Mouse (Mus musculus) thymus, postnatal 4 days (tissue): ENCODE results near the gene Zc3h12a.
A peak's percentile ranks its signal among the peaks of the same experiment; 100 is the strongest.

Source experiments
- DNase-seq: peaks from one replicate; pipeline ENCODE4 v3.0.0; 2021

Gene Zc3h12a

DNA sequence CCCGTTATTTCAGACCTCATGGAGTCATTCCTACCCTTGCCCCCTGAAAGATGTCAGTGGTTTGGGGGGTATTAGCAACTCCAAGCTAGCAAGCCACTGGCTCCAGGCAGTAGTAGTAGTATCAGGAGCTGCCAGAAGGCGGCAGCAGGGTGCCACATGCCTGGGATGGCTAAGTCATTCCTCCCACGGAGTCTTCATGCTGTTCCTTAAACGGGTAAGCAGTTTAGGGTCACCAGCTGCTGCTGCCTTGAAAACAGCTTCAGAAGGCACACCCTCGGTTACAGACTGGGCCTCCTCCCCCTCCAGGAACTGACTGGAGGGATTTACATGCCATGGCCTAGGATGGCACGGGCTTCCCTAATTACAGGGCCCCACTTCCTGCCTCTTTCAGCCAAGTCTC, 13.0 kb downstream of the Zc3h12a start:
- DNase-seq, result peak; percentile 93

DNA sequence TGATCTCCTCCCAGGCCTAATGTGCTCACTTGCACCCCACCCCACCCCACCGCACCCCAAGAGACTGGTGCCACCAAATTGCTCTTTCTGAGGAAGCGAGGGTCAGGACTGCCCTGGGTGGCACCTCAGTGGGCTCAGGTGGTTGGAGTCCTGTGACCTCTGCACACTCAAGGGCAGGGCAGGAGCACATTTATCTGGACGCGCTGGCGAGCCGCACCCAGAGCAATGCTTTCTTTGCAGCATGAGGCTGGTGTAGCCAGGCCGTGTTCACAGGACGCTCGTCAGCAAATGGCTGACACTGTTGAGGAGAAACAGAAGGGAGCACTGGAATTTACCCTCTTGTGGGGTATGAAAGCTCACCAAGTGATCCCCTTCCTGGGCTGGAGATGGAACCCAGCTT, 22.3 kb downstream of the Zc3h12a start:
- no peak for DNase-seq

DNA sequence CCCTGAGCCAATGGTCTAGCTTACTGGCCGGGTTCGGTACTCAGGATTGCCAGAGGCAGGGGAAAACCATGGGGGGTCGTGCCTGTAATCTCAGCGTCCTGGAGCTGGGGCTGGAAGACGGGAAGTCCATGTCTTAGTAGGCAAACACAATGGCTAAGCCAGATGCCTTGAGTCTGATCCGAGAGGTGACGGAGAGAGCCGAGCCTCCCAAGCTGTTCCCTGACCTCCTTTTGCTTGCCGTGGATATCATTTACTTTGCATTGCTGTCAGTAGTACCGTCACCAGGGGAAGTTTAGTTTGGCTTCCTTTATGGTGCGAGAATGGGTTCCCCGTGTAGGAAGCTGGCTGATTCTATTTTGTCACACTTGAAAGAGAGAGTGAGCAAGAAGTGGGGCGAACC, 26.3 kb downstream of the Zc3h12a start:
- DNase-seq, result no peak

DNA sequence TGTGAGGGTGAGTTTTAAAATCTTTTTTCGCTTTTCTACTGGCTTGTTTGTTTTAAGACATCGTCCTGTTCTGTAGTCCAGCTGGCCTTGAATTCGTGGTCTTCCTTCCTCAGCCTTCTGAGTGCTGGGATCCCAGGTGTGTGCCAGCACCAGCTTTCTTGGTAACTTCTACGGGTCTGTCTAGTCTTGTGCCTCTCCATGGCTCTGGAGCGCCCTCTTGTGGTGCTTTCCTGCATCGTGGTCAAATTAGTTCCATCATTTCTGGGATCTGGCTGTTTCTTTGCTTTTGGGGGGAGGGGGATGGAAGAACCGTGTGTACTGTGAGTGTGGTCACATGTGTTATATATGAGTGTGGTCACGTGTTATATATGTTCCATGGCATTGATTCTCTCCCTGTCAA, 28.2 kb downstream of the Zc3h12a start:
- peak; percentile 93 for DNase-seq

DNA sequence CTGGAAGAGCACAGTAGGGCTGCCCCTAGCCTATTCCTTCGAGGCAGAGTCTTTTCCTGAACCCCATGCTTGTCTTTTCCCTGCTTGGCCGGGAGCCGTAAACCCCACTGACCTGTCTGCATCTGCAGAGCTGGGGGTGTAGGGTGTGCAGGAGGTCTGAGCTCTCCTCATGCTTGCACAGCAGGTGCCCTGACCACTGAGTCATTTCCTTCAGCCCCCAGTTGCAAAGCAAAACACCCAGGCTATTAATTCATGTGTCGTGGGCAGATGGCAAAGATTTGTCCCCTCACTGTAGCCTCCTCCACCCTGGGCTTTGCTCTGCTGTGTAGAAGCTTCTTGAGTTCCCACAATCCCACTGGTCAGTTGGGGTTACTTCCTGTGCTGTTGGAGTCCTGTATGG, 30.2 kb downstream of the Zc3h12a start:
- no peak for DNase-seq

DNA sequence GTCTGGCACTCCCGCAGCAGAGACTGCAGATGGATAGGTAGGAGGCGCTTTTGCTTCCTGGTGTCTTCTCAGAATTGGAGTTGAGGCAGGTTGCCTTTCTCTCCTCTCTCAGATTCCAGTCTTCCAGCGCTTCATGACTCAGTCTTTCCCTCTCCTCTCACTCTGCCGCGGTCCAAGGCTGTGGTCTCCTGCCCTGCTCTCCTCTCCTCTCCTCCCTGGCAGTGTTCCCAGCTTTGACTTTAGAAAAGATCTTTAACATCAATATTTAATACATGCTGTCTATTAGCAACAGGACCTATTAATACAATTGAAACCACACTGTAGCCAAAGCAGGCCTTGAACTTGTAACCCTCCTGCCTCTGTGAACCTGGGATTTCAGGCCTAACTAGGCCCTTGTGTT, 31.6 kb downstream of the Zc3h12a start:
- no peak for DNase-seq

DNA sequence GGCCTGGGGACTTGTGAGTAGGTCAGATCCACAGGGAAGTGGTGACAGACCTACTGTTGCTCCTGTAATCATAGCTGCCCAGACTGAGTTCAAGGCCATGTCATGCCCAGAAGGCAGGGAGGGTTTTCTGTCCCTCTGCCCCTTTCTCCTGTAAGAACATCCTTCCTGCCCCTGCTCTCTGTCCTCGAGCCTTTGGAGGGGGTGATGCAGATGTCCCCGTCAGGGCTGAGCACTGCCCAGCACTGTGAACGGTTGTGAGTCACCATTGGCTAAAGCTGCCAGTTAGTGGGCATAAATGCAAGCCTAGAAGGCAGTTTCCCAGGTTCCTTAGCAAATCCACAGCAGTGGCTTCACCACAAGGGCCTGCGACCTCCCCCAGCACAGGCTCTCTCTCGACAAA, 34.6 kb downstream of the Zc3h12a start:
- no peak for DNase-seq

DNA sequence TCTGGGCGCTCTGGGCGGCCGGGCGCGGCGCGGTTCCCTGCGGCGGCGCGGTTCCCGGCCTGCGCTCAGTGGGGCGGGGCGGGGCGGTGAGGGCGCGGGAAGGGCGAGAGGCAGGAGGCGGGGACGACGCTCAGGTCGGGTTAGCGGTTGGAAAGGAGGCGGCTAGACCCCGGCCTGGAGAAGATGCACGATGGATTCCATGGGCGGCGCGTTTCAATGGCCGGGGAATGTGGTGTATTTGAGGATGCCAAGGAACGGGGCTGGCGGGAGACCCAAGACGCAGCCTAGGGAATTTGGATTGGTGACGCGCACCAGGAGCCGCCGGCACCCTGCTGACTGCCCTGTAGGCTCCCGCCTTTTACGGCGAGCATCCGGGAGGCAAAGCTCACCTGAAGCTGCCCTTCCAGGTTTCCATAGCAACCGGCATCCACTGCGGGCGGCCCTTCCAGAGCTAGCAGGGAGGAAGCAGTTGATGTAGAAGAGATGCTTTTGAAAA, 42.2 kb downstream of the Zc3h12a start:
- peak; percentile 84 for DNase-seq

DNA sequence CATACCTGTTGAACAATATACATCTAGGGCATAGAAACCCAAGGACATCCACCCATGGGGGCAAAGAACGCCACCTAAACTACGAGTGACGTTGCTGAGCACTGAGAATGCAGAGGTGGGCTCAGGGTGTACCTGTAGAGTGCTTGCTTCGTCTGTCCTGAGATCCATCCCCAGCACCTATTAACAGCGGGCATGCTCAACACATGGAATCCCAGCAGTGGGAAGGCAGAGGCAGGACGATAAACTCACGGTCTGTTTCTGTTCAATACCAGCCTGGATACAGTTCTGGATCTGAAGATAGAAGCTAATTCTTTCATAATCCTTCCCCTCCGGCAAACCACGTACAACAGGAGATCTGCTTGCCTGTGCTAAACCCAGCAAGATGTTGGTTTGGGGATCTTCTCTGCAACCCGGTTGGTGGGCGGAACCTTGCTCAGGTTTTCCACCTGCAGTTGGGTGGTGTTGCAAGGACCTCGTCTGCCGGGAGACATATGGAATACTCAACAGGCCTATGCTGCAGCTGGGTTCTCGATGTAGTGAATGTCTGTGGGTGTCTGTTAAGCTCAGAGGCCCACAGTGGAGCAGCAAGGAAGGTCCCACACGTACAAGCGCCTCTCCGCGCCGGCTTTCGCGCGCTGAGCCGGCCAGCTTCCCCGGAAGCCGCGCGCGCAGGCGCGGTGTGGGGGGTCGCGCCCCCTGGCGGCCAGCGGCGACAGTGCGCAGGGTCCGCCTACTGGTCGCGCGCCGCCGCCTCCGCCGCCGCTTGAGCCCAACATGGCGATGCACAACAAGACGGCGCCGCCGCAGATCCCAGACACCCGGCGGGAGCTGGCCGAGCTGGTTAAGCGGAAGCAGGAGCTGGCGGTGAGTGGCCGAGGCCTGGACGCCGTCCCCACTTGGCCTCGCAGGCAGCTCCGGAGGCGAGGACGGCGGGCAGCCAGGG, 43.0 kb downstream of the Zc3h12a start, which contains the start of gene Meaf6:
TSS of gene Meaf6 (plus strand) at position 732 of the 943 bp plus-strand sequence.
- peak; percentile 96 for DNase-seq

DNA sequence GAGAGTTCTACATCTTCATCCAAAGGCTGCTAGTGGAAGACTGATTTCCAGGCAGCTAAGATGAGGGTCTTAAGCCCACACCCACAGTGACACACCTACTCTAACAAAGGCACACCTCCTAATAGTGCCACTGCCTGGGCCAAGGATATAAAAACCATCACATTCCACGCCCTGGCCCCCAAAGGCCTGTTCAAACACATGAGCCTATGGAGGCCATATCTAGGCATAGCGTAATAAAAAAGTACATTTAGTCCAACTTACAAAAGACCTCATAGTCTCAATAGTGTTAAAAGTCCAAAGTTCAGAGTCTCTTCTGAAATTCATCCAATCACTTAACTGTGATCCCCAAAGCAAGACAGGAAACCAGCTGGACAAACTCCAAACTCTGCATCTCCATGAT, 48.9 kb downstream of the Zc3h12a start:
- no peak for DNase-seq

DNA sequence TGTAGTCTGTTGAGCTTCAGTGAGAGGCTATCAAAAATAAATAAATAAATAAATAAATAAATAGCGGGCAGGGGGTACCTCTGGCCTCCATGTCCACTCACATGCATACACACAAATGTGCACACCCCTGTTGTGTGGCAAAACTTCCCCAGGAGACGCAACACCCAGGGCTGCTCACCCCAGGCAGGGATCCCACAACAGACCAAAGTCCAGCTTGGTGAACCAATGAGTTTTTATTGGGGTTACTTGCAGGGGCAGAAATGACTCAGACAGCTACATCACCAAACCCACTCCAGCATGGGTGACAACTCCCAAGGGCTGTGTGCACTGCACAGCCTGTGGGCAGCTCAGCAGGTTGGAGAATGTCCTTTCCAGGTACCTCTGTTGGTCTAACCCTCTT, 49.9 kb downstream of the Zc3h12a start:
- no peak for DNase-seq
